Mouse (Mus musculus) testis, postnatal 10 days (tissue): ENCODE measurements around the gene Abcf1.
A peak's percentile ranks its signal among the peaks of the same experiment; 100 is the strongest.

Source experiments
- DNase-seq: peaks from one replicate; pipeline ENCODE4 v3.0.0; 2021; ENCODE audit warnings: low spot score

Gene Abcf1

DNA sequence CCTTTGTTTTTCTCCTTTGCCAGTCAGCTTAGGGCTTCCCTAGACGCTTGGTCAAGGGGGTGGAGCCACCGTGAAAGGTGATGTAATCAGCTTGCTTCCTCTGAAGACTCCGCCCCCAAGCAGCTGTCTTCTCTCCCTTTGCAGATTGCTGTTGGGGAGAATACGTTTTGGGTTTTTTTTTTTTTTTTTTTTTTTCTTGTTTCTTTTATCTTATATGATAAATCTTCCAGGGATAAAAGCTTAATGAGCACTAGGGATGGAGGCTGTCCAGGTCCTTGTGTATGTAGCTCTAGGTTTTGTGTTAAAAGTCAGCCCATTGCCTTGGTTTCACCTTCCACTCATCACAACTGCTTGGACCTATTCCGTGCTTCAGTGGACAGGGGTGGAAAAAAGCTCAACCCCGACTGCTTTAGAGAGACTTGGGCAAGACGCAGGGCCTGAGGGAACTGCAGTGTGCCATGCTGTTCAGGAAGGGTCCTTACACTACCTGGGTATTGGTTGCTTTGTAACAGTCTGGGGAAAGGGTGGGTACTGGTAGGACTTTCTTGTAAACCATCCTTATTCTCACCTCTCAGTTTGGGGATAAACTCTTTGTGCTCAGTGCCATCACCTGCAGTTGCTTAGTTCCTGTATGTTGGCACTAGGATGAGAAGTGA lies 50.4 kb downstream of the Abcf1 start:
- DNase-seq, result peak; percentile 96

DNA sequence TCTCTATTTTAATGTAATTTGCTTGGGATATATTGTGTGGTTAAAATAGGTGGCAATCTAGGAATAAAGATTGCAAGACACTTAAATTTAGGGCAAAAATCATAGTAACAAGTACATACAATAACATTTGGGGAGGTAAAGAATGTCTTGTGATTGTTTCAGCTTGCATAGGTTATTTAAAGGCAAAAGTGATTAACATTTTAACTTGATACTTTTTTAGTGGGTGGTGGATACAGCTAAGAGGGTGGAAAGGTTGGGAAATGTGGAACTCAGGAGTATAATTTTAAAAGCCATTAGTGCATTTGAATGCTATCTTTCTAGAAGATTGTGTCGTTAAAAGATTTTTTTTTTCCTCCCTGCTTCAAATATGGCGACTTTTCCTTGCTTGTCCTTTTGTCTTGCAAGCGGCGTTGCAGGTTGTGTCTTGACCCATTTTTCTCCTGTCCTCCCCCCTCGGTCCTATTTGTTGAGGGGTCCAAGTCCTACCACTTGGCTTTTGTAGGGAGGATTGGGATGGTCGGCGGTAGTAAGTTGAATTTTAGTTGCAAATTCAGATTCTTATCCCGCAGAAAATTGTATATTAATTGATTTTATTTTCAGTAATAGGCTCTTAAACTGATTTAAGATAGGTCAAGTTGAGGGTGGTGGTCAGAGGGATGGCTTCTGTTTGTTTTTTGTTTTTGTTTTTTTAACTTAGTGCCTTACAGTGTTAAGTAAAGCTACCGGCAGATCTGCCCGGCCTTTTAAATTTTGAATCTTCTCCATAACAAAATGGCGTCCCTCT lies 51.1 kb downstream of the Abcf1 start:
- no peak for DNase-seq

- no peak for DNase-seq
These were observed 51.9 kb downstream of the Abcf1 start for GRCm38 (mm10) chr17:35917463-35918251.

- no peak for DNase-seq
These were observed 52.5 kb downstream of the Abcf1 start for GRCm38 (mm10) chr17:35917143-35917462.

DNA sequence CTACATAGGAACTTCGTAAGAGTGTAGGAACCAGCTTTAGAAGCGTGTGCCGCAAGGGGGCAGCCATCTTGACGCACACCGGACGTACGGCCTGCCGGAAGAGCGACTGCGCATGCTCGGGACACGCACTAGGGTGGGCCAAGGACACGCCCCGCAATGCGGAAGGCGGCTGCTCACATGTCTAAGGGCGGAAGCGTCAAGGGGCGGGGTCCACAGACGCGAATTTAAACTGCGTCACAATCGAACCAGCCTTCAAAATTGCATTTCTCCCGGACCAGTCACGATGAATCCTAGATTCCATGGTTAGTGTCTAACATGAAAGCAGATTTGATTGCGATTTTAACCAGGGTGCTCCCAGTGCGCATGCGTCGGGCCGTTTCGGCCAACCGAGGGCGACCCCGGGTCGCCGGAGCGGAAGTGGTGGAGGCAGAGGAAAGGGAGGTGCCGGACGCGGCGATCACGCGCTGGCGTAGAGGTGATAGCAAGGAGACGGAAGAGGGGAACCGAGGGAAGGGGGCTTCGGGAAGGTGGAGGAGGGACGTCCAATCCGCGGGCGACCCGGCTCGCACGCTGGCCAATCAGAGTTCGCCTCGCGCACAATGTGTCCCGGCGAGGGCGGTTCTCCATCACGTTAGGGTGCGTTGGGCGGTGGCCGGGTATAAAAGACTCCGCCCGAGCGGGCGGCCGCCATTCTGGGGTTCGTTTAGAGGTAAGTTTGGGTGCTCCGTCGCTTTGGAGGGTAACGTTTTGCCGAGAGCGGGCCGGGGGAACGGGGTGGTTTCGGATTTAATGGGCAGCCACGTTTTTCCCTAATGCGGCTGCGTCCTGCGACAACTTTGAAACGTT lies 53.0 kb downstream of the Abcf1 start, which contains the start of the genes Mrps18b and Ppp1r10:
Gene Mrps18b, minus strand, starts transcription at position 93 of the 846 bp plus-strand sequence.
Gene Ppp1r10, plus strand, starts transcription at position 138 of the 846 bp plus-strand sequence.
- peak; percentile 97 for DNase-seq

DNA sequence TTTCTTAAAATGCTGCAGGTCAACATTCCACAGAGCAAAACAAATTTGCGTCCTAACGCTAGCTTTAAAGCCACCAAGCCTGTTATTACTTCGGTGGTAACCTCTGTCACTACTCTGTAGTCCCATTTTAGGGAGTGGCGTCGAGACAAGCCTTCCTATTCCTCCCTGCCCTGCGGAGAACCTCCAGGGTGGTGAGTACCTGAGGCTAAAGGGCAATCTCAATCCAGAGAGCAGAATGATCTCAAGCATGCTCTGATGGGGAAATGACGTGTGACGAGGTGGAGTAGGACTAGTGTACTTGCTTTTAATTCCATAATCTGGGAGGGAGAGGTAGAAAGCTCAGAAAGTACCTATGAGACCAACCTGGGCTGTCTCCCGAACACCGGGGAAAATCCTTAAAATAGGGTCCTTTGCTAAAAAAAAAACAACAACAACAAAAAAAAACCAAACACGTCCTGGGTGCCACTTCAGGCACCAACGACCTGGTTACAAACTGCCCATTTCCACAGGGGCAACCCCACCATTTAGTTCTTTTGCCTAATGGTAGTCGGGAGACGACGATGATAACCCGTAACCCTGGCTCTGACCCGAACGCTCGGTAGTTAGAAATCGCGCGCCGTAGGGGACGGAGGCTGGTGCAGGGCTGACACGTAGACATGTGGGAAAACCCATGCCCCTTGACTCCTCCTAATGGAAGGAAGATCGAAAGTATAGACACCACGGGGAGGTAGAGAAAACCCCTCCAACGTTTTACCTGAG lies 53.8 kb downstream of the Abcf1 start:
- DNase-seq, result no peak

- DNase-seq, result no peak
These were observed 54.6 kb downstream of the Abcf1 start for GRCm38 (mm10) chr17:35914975-35915374.

GRCm38 (mm10) chr17:35909919-35910369 lies 59.6 kb downstream of the Abcf1 start, which contains the start of gene Atat1:
TSS of gene Atat1 (minus strand) at chr17:35910075.
- DNase-seq, result peak; percentile 99

DNA sequence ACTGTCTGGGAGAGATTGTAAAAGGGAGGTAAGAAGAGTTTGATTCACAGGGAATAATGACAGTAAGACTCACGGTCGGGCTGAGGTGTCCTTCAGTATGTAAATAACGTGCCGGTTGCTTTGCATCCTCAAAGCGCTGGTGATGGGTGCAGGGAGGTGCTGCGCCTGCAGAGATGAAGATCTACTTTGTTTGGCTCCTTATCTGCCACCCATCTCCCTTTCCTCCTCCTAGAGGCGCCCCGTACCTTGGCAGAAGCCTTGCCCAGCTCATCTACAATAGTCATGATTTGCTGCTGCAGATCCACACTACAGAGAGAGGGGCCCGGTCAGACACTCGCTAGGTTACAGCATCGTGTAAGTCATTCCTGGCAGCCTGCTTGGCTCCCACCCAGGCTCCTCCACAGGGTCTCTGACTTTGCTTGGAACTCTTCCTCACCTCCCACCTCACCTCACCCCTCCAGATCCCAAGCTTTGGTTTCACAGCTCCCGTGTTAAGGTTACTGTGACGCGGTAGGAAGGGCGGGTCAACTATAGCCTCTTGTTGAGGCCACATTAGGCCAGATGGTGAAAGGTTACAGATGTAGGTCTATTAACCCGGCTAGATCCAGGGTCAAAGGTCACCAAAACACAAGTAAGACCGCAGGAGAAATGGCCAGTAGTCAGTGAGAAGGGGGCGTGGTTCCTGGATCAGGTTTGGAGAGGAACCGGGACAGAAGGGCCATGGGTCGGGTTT lies 60.2 kb downstream of the Abcf1 start:
- no peak for DNase-seq

- no peak for DNase-seq
These were observed 62.0 kb downstream of the Abcf1 start for GRCm38 (mm10) chr17:35907609-35908008.
